22 mouse cellular contexts compared by ENCODE assay signal in genomic region chr6:35388827-35389226, GRCm38 (mm10).
DNase-seq lines count a peak whose midpoint lies in the region; ATAC-seq and TF ChIP-seq lines count a peak whose summit lies in the region.
"Had no signal": no experiment of that assay in that cellular context is flagged by ENCODE, and none has a peak within 500 bp of the region (broad histone marks: within the 10 kb centered on the region; RNA-seq: fewer than 3 reads in every experiment).

No protein-coding gene starts in this region.

- POLR2A ChIA-PET in Patski (lab: Charles Lee), result no interaction called here

- no peak overlapping the region for H3ac ChIP-seq in myocyte (ENCODE audit: control insufficient read depth, insufficient read length)

- 67% methylated on average over 3 of the region's 3 CpGs for WGBS in limb, embryonic 10.5 days

- TF ChIP-seq POLR2A in myocyte (IDR thresholded peaks at IDR 0.05; ENCODE audit: insufficient read length, low read depth), result no peak

- H3K27ac ChIP-seq in limb, embryonic 10.5 days, result no peak overlapping the region
- H3K27ac ChIP-seq: embryonic facial prominence, embryonic 13.5 days; forebrain, embryonic 10.5 days; gastrocnemius, adult 2 months; heart, embryonic 13.5 days; hindbrain, embryonic 12.5 days had no signal

- ATAC-seq in Patski, result peak; percentile 99
- ATAC-seq: forebrain, embryonic 14.5 days; hindbrain, embryonic 16.5 days; inflammation-experienced regulatory T-cells, adult 6 months had no signal

- no peaks in the 10 kb centered on the region for H3K79me2 ChIP-seq in myocyte (ENCODE audit: control insufficient read depth, insufficient read depth)

- CTCF ChIA-PET in Patski (lab: Charles Lee), result interaction anchor here (0.9 to 1.8 kb wide), 3 partner anchors 10 to 179 kb away, joined by 3 to 13 read pairs (median 3); no protein-coding TSS in a partner anchor

- H3K9me3 ChIP-seq in limb, embryonic 10.5 days (replicated peaks), result no peaks in the 10 kb centered on the region
- H3K9me3 ChIP-seq: embryonic facial prominence, embryonic 13.5 days; forebrain, embryonic 10.5 days; heart, embryonic 13.5 days; hindbrain, embryonic 12.5 days had no signal

- in situ Hi-C loops in Patski (cut with MboI; ENCODE audit: low pct_unique_long_range_greater_than_20kb), result loop anchor here (10.0 to 25.0 kb wide), 3 partner anchors 176 to 1656 kb away; partner anchors contain the start of gene Chrm2

- H3K4me1 ChIP-seq in limb, embryonic 10.5 days, result no peaks in the 10 kb centered on the region
- H3K4me1 ChIP-seq: embryonic facial prominence, embryonic 13.5 days; forebrain, embryonic 10.5 days; heart, embryonic 13.5 days; hindbrain, embryonic 12.5 days had no signal

- TF ChIP-seq CTCF in Patski (IDR thresholded peaks at IDR 0.05), result no peak

- H3K27me3 ChIP-seq in Patski, result no peaks in the 10 kb centered on the region
- no peaks in the 10 kb centered on the region for H3K27me3 ChIP-seq in myocyte (ENCODE audit: control insufficient read depth, insufficient read depth, insufficient read length)
- no peaks in the 10 kb centered on the region for H3K27me3 ChIP-seq in limb, embryonic 10.5 days (ENCODE audit: low read depth, poor library complexity, severe bottlenecking)
- H3K27me3 ChIP-seq: CH12.LX; embryonic facial prominence, embryonic 13.5 days; heart, embryonic 13.5 days; hindbrain, embryonic 12.5 days had no signal

- no peak overlapping the region for H3K4me3 ChIP-seq in myocyte
- no peak overlapping the region for H3K4me3 ChIP-seq in limb, embryonic 10.5 days
- H3K4me3 ChIP-seq: embryonic facial prominence, embryonic 13.5 days; forebrain, embryonic 10.5 days; gastrocnemius, adult 2 months; heart, embryonic 13.5 days; hindbrain, embryonic 12.5 days had no signal

- H3K36me3 ChIP-seq in myocyte (ENCODE audit: control insufficient read depth, insufficient read depth), result no peaks in the 10 kb centered on the region
- H3K36me3 ChIP-seq in limb, embryonic 10.5 days, result no peaks in the 10 kb centered on the region
- H3K36me3 ChIP-seq: embryonic facial prominence, embryonic 13.5 days; forebrain, embryonic 10.5 days; heart, embryonic 13.5 days; hindbrain, embryonic 12.5 days had no signal

- peak; percentile 74 for DNase-seq in 3T3-L1 (ENCODE audit: low read depth, low spot score)
- DNase-seq in 416B (ENCODE audit: low read depth), result peak; percentile 83
- DNase-seq in Patski (ENCODE audit: low read depth, low spot score), result peak; percentile 79
- DNase-seq in limb, embryonic 10.5 days (ENCODE audit: low spot score), result no peak
- no peak for DNase-seq in right cerebral cortex, postnatal 14 days
- DNase-seq: adrenal gland, adult 2 months; adrenal gland, postnatal 25 days; cerebellum, adult 18-20 months; cerebellum, adult 9-11 months; cerebellum, postnatal 36 days; gastrocnemius, adult 2 months; gastrocnemius, postnatal 25 days; heart, postnatal 4 days had no signal

- H3K4me2 ChIP-seq in myocyte (ENCODE audit: low read depth), result peak overlapping the region; percentile 25
- H3K4me2 ChIP-seq: embryonic facial prominence, embryonic 13.5 days; heart, embryonic 13.5 days; hindbrain, embryonic 12.5 days had no signal

TF ChIP-seq in myocyte, 11 proteins besides CTCF, POLR2A, EP300 and RAD21:
- TF ChIP-seq MYOD1 (IDR thresholded peaks at IDR 0.05; ENCODE audit: control insufficient read depth in 1 of 3, insufficient read length in 2 of 3, low read depth in 2 of 3), result no peak
- no peak for TF ChIP-seq CEBPB (IDR thresholded peaks at IDR 0.05; ENCODE audit: insufficient read depth, poor library complexity, severe bottlenecking)
- TF ChIP-seq REST (IDR thresholded peaks at IDR 0.05; ENCODE audit: insufficient read depth, insufficient read length), result no peak
- TF ChIP-seq MAX (IDR thresholded peaks at IDR 0.05; ENCODE audit: low read depth), result no peak
- TF ChIP-seq TCF12 (IDR thresholded peaks at IDR 0.05; ENCODE audit: insufficient read depth, poor library complexity, severe bottlenecking), result no peak
- no peak for TF ChIP-seq POLR2AphosphoS2 (IDR thresholded peaks at IDR 0.05; ENCODE audit: insufficient read length, low read depth)
- no peak for TF ChIP-seq USF1 (IDR thresholded peaks at IDR 0.05; ENCODE audit: low read depth)
- TF ChIP-seq E2F4 (IDR thresholded peaks at IDR 0.05; ENCODE audit: insufficient read depth), result no peak
- no peak for TF ChIP-seq SRF (IDR thresholded peaks at IDR 0.05; ENCODE audit: control insufficient read depth, insufficient read length, low read depth)
- TF ChIP-seq TCF3 (IDR thresholded peaks at IDR 0.05; ENCODE audit: insufficient read length, low read depth), result no peak
- TF ChIP-seq MYOG (IDR thresholded peaks at IDR 0.05; ENCODE audit: control insufficient read depth in 1 of 3, insufficient read depth in 1 of 3, insufficient read length in 2 of 3, low read depth in 2 of 3), result no peak

Comparison
In these comparisons a context has a peak if more than half of its experiments do, and no peak if none do; other contexts are left out.
1. DNase-seq: peak in 3T3-L1 (single experiment), 416B (single experiment) and Patski (single experiment); none in limb, embryonic 10.5 days (single experiment) and right cerebral cortex, postnatal 14 days (single experiment).